Mouse (Mus musculus): Measurements from ENCODE around the gene Ccna1.

Gene Ccna1

DNA sequence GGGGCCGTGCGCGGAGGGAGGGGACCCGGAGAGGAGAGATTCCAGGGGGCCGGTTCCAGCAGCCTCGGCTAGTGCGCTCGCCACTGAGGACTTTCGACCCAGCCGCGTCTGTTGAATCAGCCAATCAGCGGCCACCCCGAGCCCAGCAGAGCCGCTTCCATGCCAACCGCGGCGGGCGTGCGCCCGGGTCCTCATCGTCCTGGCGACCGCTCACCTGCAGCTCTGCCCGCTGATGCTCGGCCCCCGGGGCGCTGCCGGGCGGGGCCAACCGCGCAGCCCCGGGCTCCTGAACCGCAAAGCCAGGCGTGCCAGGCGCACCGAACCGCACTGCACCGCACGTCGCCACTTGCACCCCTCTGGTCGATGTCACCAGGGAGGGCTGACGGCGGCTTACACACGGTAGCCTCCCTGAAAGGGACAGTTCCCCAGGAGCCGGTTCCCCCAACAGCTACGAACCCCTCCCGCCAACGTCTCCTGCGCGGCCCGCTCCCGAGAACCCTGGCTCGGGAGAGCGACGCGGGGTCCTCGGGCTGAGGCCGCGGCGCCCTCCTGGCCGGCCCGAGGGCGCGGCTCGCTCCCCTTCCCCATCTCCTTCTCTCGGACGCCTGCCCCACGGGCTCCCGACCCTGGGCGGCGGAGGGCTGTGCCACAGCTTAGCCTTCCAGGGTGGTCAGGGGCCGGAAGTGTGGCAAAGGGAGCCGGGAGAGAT lies at the start of gene Ccna1:
TSS of gene Ccna1 (minus strand) at position 464 of the 709 bp plus-strand sequence.
- DNase-seq: peak; percentile 39

DNA sequence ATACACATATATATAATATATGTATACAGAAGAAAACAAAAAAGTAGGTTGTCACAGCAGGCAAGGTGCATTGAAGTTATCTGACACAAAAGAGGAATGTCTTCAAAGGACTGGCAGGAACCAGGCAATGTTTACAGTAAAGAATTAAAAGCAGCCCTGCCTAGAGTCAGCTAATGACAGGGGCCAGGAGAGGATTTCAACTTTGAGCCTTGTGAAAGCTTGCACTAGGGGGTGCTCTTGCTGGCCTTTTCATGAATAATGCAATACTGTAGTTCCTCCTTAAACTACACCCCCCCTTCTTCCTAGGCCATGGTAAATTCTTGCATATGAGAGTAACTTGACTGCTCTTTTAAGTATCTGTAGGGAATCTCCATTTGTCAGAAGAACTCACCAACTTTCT lies 45.8 kb upstream of the Ccna1 start:
- DNase-seq: no peak

DNA sequence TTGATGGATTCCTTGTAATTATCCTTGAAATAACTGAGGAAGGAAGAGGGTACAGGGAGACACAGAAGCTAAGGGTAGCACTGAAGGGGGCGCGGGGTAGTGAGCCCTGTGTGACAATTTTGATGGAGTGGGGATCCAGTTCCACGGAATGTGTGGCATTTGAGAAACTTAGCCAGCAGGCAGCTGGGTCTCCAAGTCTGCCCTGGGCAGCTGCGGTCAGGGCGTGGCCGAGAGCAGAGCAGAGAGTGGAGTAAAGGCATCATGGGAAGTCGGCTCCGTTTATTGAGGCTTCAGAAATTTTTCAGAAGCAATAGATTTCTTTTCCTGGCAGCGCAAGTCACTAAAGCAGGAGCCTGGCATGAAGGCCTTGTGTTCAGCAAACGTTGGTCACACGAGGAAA lies 43.7 kb upstream of the Ccna1 start:
- no peak for DNase-seq

- DNase-seq: no peak
Observed at GRCm38 (mm10) chr3:55098014-55098413, 42.7 kb upstream of the Ccna1 start.

GRCm38 (mm10) chr3:55097186-55097585 lies 41.9 kb upstream of the Ccna1 start:
- DNase-seq: no peak

- no peak for DNase-seq
Observed at GRCm38 (mm10) chr3:55096655-55097005, 41.3 kb upstream of the Ccna1 start.

- DNase-seq: no peak
Observed at GRCm38 (mm10) chr3:55095968-55096654, 40.8 kb upstream of the Ccna1 start.

DNA sequence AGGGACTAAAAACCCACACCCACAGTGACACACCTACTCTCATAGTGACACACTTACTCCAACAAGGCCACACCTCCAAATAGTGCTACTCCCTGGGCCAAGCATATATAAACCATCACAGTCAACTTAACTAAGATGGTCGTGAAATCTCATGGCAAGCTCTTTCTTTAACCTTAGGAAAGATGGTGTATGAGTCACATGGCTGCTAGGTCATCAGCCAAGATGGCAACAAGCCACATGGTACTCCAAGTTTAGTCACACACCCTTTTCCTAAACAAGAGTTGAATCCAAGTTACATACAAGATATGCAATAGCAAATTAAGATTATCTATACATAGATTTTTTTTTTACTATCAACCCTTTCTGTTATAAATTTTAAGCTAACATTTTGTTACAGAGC lies 37.9 kb upstream of the Ccna1 start:
- DNase-seq: no peak

GRCm38 (mm10) chr3:55089291-55089690 lies 34.0 kb upstream of the Ccna1 start:
- DNase-seq: no peak

DNA sequence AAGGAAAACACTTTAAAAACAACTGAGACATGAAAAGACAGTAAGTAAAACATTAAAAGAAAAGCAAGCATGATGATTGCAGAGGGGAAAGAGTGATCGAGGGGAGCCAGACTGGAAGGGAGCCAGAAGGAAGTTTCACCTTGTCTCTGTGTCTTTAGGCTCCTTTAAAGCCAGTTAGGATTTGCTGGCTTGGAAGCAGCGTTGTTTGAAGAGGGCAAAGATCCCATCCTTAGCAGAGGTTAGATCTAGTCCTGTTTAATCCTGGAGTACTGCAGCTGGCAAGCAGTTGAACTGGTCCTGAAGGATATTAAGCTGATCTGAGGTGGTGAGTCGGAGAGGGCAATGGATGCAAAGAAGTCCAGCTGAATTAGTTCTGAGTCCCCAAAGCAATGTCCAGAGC lies 33.5 kb upstream of the Ccna1 start:
- DNase-seq: no peak

DNA sequence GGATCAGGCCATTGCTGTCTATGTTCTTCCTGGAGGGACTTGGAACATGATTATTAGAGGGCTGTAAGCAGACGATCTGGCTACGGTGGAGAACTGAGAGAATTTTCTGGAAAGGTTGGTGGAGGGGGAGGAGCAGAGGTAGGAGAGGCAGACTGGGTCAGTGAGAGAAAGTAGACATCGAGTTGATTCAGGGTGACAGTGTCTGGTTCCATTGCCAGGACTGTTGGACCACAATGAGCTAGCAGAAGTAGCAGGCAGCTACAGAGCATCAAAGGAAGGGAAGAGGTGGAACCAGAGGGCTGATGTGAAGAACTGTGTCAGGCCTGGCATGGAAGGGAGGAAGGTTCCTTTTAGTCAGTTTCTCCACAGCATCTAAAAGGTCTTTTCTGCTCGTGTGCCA lies 33.1 kb upstream of the Ccna1 start:
- no peak for DNase-seq

- DNase-seq: no peak
Observed at GRCm38 (mm10) chr3:55087360-55087759, 32.1 kb upstream of the Ccna1 start.

DNA sequence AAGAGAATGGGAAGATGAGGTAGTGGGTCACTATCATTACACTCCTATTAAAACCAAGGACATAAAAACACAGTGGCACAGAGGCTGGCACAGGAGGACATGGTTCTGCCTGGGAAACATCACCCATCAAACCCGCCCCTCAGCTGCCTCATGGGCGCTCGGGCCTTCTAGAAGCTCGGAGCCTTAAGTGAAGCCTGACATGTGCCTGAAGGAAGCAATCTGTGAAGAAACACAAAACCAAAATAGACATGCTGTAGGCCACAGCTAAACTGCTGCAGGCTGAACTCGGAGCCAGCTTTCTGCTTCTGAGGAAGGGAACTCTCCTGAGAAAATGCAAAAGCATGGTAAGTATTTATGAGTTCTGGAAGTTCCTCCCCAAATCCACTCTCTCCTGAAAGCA lies 31.6 kb upstream of the Ccna1 start:
- no peak for DNase-seq

- no peak for DNase-seq
Observed at GRCm38 (mm10) chr3:55085716-55086115, 30.4 kb upstream of the Ccna1 start.

DNA sequence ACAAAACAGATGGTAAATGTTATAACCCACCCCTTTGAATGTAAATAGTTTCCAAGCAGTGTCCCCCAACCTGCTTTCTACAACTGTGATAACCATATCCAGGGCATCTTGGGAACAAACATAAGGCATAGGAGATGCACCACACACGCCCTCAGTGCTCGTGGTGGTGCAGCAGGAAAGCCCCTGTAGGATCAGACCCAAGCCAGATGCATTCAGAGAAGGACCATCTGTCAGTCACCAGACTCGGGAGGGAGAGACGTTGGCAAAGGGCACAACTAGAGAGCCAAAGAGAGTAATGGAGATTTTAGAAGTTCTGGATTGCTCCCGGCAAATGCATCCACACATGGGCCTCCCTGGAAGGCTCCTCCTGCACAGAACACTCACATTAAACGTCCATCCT lies 29.5 kb upstream of the Ccna1 start:
- DNase-seq: no peak

GRCm38 (mm10) chr3:55080055-55080454 lies 24.8 kb upstream of the Ccna1 start:
- peak; percentile 73 for DNase-seq

GRCm38 (mm10) chr3:55079619-55080018 lies 24.3 kb upstream of the Ccna1 start:
- DNase-seq: no peak

DNA sequence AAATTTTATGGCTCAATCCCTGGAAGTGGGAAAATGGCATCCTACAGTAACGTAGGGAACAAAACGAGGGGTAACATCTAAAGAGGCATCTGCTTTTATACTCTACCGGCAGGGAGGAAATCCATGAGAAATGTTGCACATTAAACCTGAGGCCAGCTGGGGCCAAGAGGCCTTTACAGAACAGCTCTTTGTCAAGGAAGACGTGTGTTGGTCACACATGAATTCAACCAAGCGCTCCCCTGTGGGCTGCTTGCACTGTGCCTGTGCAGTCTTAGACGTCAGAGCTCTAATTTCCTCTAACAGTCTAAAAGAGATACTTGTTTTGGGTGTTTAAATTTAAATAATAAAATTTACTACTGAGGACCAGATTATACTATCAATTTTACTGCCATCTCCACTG lies 22.9 kb upstream of the Ccna1 start:
- DNase-seq: no peak

GRCm38 (mm10) chr3:55075294-55075648 lies 20.0 kb upstream of the Ccna1 start:
- DNase-seq: no peak

- DNase-seq: no peak
Observed at GRCm38 (mm10) chr3:55074576-55075293, 19.4 kb upstream of the Ccna1 start.

DNA sequence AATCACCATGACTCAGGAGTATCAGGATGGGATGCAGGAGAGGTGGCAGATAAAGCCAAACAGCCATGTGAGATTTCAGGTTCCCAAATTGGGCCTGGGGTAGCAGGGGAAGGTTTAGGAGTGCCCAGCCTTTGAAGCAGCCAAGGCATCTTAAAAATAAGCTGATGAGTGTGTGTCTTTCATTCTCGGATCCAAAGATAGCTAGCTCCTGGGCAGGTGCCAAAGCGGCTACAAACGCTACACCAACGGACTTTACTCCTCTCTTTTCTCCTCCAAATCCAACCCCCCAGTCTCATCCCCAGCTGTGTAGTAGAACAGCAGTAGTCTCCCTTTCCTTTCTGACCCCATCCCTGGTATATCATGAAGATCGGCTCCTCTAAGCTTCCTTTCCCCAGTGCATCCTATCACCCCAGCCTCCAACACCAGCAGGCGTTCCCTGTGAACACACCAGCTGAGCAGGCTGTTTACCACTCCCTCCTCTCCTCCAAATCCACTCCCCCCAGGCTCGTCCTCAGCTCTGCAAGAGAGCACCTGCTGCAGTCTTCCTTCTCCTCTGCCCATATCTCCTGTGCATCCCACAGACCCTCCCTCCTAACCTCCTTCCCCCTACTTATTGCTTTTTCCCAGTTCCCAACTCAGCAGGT lies 12.6 kb upstream of the Ccna1 start:
- DNase-seq: no peak

DNA sequence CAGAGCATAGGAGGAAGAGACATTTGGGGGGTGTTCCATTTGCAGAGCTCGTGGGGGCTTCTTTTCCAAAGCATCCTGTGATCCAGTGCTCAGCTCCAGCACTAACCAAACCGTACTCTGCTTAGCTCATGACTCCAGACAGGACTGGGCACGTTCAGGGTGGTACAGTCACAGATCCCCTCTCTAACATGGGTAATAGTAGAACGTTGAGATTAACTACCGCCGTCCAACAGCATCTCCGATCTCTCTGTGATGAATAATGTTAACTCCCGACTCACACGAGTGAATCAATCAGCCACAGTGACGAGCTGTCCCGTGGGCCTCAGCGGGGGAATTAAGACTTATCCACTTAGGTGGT lies 11.3 kb upstream of the Ccna1 start:
- no peak for DNase-seq

DNA sequence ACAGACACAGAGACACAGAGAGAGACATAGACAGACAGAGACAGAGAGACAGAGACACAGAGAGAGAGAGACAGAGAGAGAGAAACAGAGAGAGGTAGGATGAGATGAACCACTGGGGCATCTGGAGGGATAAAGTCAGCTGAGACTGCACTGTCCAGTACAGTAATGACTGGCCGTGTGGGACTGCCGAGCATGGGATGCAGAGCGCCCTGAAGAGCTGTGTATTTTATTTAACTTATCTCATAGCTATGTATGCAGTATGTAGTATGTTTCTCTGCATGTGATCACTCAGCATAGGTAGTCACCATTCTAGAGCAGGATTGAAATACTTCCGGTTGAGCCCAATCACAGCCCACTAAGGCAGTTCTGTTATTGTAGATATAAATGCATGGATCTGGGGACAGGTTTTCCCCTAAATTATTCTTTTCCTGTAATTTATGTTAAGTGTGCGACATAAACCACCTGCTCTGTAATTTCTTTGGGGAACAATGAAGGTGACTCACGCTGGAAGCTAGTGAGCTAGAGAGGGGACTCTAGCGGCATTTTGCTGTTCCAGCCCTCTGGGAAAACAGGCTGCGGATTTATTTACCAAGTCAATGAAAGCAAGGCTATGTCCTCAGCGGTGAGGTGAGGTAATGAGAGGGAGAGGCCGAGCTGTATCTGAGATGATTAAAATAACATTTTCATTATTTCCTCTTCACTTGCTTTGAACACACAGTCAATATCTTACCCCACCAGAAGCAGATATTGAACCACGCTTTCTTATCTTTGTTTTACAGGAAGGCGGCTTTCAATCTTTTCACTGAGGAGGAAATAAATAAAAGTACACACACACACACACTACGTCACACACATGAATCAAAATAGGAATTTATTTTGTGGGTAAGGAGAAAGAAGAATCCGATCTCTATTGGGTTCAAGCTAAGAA lies 10.7 kb upstream of the Ccna1 start:
- DNase-seq: no peak
